Mouse (Mus musculus): ENCODE measurements at regions not wholly inside any gene's neighbourhood (a gene's known extent, or its start where the extent isn't known, plus 50 kb on each side); places are given as distances from the start of the nearest gene placed in this dataset.
"Not testable (repeated sequence)": the region's sequence is repeated elsewhere in the genome, so short reads cannot be mapped to it uniquely, and the experiment has no call there.

DNA sequence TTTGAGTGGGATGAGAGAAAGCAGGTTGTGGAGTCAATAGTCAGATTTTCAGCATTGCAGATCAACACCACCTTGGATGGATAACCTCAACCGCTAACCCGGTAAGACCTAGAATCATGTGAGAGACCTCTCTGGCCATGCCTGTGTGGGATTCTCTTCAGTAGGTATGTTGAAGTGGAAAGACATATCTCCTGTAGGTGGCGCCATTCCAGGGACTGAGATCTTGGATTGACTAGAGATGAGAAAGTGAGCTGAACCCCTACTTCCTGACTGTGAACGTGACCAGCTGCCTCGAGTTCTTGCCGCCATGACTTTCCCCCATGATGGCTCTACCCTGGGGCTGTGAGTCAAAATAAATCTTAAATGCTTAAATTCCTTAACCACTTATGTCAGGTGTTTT lies 102.7 kb downstream of the Eva1a start:
- intact Hi-C loops (cut with DNase I): no loop called here
- no peak for DNase-seq

GRCm38 (mm10) chr6:82150051-82150450 lies 109.2 kb downstream of the Eva1a start:
- intact Hi-C loops (cut with DNase I): no loop called here
- peak; percentile 2 to 21 for DNase-seq

DNA sequence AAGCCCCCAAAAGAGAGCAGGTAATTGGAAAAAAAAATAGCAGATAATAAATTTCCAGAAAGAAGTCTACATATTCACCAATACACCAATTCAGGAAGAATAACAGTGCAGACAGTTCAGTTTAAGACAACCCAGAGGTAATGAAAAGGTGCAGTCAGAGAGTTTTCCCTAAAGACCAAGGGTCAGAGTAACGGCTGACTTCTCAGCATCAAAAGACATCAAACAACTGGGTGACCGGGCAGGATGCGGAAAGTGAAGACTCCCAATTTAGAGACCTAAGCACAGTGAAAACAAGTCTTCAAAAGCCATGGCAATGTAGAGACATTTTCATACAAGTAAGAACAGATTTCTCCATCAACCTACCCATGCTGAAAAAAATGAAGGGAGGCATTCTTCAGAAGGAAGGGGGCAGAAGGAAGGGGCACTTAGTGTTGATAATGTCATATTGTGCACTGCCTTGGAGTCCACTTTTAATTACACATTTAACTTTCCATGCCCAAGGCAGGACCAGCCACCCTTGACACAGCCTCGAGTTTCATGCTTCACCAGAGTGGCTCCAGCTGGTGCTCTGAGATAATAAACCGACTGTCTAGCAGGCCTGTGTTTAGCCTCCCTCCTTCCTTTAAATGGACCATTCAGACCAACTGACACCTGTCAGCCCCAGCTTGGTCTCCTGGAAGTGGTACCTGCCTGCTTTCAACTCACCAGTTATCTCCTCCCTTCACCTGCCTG lies 129.7 kb downstream of the Eva1a start:
- no peak for DNase-seq
- intact Hi-C loops (cut with DNase I): no loop called here

DNA sequence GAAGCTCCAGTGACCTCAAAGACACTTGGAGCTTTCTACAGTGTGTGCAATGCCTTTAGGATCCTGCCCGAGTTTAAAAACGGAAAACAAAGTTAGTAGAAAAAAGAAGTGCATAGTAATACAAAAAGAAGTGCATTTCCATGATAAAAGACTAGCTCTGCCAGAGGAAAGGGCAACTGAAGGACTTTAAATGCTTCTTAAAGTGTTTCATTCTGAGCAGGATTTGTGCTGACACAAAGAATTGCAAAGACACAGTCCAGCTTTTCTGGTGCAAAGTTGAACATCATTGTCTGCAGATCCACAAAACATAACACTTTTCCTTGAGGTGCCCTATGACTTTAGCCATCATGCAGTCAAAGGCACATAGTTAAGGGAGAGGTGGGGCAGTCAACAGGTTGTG lies 134.1 kb downstream of the Eva1a start:
- DNase-seq: no peak
- intact Hi-C loops (cut with DNase I): no loop called here

GRCm38 (mm10) chr6:82200130-82200529 lies 159.3 kb downstream of the Eva1a start:
- intact Hi-C loops (cut with DNase I): no loop called here
- DNase-seq: no peak

DNA sequence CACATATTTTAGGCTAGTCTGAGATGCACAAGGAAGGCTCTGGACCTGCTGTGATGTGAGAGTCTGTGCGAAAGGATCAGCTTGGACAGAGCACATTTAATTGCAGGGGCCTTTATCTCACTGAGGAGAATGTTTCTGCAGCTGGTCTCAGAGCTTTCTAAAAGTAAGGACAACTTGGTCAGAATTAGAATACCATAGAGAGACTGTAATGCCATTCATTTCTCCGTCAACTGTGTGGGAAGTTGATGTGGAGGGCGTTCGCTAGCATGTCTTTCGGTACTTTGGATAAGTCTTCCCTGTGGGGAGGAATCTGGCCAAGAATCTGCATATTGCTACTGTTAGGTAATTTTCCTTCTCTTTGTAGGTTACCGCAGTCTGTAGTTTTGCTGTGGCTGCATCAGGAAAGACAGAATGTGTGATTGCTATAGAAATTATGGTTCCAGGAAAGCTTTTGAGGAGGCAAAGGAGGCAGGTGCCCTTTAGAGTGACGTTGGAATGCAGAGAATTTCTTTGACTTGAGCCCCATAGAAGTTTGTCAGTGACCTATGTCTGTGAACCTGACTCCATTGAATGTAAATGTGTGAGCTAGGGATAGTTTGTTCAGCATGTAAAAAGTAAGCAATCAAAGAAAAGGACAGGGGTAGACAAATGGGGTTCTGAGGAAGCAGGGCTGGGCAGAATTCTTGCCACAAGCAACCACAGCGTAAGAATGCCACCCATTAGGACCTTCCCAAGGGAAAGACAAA lies 164.2 kb downstream of the Eva1a start:
- no peak for DNase-seq
- intact Hi-C loops (cut with DNase I): no loop called here

GRCm38 (mm10) chr6:82237834-82238233 lies 164.3 kb upstream of the Tacr1 start:
- no peak for DNase-seq
- intact Hi-C loops (cut with DNase I): no loop called here

DNA sequence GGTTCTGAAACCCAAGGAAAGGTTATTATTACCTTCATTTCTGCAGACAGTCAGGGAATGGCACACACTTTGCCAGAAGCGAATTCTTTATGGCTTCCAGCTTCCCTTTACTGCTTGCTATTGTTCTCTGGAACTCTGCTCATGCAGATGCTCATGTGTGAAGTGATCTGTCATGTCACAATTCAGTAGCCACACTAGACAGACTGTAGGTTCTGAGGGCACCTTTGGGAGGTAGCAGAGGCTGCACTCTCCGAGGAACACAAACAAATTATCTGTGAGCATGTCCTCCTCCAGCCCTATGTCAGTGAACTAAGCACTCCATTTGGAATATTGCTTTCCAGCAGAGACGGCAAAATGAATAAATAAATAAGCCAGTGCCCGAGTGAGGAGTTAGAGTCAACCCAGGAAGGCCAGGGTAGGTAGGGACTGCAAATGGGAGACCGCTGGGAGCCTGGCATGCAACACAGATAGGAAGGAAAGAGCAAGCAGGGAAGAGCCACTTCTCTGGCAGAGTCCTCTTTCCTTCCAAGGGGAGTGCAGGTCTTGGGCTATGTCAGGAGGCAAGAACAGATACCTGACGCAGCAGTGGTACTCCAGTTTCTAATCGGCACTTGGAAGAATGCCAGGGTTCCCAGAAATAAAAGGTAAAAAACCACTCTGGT lies 161.4 kb upstream of the Tacr1 start:
- intact Hi-C loops (cut with DNase I): no loop called here
- no peak for DNase-seq

DNA sequence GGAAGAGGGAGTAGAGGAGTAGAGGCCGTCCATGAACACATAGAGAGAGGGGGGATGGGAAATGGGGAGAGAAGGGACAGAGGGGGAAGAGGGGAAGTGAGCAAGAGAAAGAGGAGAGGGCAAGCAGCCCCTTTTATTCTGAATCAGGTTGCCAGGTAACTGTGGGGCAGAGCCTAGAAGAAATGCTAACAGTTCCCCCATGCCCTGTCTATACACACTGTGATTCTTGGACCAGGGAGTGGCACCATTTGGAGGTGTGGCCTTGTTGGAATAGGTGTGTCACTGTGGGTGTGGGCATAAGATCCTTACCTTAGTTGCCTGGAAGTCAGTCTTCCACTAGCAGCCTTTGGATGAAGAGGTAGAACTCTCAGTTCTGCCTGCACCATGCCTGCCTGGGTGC lies 154.5 kb upstream of the Tacr1 start:
- intact Hi-C loops (cut with DNase I): not testable (repeated sequence)

GRCm38 (mm10) chr6:82284494-82284893 lies 117.6 kb upstream of the Tacr1 start:
- DNase-seq: no peak
- intact Hi-C loops (cut with DNase I): no loop called here

More for the DNA sequence above, 154.5 kb upstream of the Tacr1 start:
- not testable (repeated sequence) for DNase-seq

- intact Hi-C loops (cut with DNase I): no loop called here
- DNase-seq: no peak
These were observed 116.9 kb upstream of the Tacr1 start for GRCm38 (mm10) chr6:82285233-82285632.

DNA sequence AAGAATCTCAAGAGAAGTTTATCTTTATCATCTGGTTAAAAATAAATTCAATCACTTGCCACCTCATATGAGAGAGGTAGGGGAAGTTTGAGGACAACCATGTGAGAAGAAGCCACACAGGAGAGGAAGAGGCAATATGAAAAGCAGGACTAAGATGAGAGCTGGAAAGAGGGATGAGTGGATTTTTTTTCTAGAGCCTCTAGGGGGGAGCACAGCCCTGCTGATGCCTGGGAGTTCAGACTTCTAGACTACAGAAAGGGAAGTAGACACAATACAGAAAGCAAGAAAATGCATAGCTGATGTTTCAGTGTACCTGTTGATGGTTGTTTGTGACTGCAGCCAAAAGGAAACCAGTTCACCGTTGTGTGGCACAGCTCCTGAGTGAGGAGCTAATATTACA lies 108.6 kb upstream of the Tacr1 start:
- intact Hi-C loops (cut with DNase I): loop anchor here (10.0 kb wide), 1 partner anchor 401 kb away; no protein-coding TSS in a partner anchor

GRCm38 (mm10) chr6:82296673-82297328 lies 105.3 kb upstream of the Tacr1 start:
- DNase-seq: no peak
- intact Hi-C loops (cut with DNase I): loop anchor here (10.0 kb wide), 1 partner anchor 398 kb away; no protein-coding TSS in a partner anchor

More for the DNA sequence above, 108.6 kb upstream of the Tacr1 start:
- DNase-seq: peak; percentile 1 to 5

GRCm38 (mm10) chr6:82302241-82302640 lies 99.9 kb upstream of the Tacr1 start:
- intact Hi-C loops (cut with DNase I); DNase-seq: not testable (repeated sequence)

DNA sequence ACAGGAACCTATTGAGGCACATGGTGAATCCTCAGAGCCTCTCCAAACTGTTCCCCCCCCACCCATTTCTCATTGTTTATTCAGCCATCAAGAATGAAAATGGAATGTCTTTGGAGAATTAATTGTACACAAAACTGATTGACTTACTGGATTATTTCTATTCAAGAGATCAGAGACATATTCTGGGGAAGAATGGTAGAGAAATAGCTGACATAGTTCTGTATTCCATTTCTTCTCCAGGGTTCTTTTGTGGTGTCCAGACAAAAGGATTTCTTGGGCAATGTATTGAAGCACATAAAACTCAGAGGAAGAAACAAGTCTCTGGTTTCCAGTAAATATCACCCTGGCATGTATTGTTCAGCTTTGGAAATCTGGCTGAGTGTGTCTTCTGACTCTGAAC lies 88.4 kb upstream of the Tacr1 start:
- intact Hi-C loops (cut with DNase I): no loop called here
- DNase-seq: no peak
